Mouse (Mus musculus) liver, embryonic 14.5 days (tissue): ENCODE data around the gene Gm10401.

ENCODE experiments used
- CTCF ChIP-seq: IDR thresholded peaks from 2 replicates; pipeline ENCODE4 v1.5.1; 2016; ENCODE audit warnings: antibody characterized with exemption, low read depth, control low read depth
- EP300 ChIP-seq: IDR thresholded peaks from 2 replicates; pipeline ENCODE4 v1.6.1; 2016; ENCODE audit warnings: antibody characterized with exemption, low read depth

DNA sequence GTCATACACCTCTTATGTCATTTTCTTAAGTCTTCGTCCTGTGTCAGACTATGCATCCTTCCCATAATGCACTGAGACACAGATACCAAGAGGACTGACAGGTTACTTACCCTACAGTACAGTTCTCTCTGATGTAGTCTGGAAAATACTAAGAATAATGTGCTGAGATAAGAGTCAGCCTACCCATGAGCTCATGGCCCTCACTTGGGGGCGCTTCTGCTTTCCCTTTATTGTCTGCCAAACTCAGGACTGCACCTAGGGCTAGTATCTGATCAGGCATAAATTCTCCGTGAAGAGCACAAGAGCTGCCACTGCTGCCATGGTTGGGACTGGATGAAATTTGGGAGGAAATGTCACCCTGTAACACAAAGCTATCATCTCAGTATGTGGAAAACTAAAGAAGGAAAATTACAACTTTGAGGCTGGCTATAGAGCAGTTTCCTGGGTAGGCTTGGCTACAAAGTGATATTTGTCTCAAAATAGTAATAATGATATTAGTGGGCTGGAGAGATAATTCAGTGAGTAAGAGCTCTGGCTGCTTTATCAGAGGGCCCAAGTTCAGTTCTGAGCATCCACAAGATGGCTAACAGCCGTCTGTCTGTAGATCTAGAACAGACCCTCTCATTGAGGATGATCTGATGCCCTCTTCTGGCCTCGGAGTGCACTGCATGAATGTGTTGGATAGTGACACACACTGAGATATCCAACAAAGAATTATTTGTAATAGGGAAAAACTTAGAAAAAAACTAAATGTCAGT is 21.8 kb downstream of the Gm10401 start:
- TF ChIP-seq CTCF (peak; percentile 90), EP300 (peak; percentile 61)
